Mouse (Mus musculus) T-cell, adult 2 months (primary cell): ENCODE results near the gene March1.

Source experiments
- DNase-seq: peaks from one replicate; pipeline ENCODE4 v3.0.0; 2022; ENCODE audit warnings: low spot score

The March1 gene

DNA sequence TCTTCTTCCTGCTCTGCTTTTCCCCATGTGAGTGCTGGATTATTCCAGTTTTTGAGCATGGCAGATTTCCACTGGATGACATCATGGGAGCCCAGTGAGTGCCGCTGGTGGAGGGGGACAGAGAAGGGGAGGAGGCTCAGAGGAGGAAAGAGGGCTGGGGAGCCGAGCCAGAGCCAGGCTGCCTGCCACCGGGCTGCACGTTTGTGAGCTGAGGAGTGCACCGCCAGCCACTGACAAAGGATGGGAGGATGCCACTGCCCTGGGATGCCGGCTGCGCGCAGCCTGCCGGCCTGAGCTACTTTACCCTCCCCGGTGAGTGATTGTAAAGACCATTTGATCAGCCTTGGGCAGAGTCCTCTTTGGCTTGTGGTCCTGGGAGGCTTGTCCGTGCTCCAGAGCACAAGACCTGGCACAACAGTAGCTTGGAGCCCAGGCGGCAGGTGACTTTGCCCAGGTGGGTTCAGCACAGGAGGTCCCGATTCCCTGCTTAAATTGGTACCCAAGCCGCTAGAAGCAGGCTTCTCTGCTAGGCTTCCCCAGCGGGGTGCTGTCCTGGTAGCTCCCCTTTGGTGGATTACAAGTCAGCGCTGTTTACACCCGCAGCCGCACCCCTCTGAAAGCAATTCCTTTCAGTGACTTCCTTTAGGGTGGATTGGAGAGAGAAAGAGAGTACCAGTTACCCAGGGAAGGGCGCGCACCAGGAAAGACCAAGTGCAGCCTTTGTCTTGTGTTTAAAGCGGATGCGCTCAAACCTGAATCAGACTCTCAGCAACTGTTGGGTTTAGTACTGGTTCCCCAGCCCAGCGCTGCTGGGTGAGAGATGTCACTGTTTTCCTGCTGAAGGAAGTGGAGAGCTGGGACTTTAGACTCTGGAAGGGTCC, at the start of gene March1:
Gene March1 (plus strand): TSS at position 30 of the 881 bp plus-strand sequence.
- no peak for DNase-seq

DNA sequence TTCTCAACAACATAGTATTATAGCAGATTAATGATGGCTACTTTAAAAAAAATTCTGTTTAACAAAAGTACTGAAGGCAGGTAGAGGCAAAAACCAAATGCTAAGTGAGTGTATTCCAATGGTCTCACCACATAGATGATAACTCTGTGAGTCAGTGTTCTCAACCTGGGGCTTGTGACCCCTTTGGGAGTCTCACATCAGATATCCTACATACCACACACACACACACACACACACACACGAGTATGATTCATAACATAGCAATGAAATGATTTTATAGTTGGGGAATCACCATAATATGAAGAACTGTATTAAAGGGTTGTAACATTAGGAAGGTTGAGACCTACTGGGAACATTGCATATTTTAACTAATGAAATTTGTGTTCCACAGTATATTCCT, 30.8 kb upstream of the March1 start:
- no peak for DNase-seq

- no peak for DNase-seq
Observed at GRCm38 (mm10) chr8:65603241-65603640, 14.5 kb upstream of the March1 start.

- no peak for DNase-seq
Observed at GRCm38 (mm10) chr8:65609509-65609908, 8.2 kb upstream of the March1 start.

DNA sequence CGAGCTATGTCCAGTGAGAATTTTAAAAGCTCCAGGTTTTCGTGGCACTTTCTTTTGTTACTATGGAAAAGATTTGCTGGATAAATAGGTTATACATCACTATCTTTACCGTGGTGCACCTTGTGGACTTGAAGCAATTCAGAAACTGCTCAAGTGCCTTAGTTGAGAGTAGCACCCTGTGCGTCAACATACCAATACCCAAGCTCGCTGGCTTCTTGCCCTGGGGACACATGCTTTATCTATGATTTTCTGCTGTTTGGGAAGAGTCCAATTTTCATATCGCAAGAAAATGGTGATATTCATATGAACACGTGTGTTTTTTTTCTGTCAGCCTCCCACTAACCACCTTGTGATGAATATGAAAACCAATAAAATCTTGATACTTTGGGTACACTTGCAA, 1.3 kb downstream of the March1 start:
- no peak for DNase-seq

DNA sequence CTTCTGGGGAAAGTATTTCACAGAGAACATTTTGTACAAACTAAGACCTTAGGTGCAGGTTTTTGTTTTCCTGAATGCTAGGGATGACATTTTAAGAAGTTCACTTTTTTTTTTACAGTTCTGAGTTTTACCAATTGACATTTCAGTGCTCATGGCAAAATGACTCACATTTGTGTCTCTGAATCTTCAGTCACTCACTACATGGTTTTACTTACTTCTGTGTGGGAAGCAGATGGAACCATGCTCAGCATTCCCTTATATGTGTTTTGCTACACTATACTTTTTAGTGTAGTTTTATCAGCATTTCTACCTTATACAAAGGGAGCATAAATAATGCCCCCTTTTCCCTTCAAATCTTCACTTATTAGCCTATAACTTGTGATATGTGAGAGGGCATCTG, 27.2 kb downstream of the March1 start:
- no peak for DNase-seq

GRCm38 (mm10) chr8:65645502-65645901, 27.8 kb downstream of the March1 start:
- no peak for DNase-seq

DNA sequence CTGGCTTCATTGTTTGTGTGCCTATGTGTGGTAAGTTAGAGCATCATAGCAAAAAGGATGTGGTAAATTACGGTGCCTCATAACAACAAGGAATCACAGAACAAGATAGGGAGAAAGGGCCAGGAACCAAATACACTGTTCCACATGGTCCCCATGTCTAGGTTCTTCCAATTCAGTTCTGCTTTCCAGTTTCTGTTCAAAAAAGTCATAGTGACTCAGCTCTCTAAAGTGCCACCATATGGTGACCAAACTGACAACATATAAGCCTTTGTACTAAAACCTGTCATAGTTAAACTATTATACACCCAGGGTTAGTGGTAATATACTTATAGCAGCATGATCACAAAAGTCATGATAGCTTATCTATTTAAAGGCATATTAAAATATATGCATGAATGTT, 28.2 kb downstream of the March1 start:
- DNase-seq = no peak

GRCm38 (mm10) chr8:65655924-65656323, 38.2 kb downstream of the March1 start:
- DNase-seq = no peak

DNA sequence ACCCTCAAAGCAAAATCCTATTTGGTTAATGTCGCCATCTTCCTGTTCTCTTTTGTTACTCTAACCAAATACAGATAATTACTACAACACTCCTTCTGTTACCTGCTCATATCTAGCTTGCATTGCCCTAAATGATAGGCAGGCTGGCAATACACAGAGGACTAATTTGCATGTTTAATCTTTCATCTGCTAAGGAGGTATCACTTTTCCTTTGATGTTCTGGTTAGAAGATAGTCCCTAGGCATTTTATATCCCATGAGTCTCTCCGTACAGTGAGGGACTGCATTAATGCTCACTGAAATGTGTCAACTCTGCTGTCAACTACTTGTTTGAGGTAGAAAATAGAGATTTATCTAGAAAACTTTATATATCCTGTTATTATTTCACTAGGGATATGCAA, 44.2 kb downstream of the March1 start:
- DNase-seq = no peak

- DNase-seq = no peak
Observed at GRCm38 (mm10) chr8:65665786-65666185, 48.1 kb downstream of the March1 start.

GRCm38 (mm10) chr8:65743066-65743465, 125.4 kb downstream of the March1 start:
- DNase-seq = no peak

- no peak for DNase-seq
Observed at GRCm38 (mm10) chr8:65775815-65776214, 158.1 kb downstream of the March1 start.

GRCm38 (mm10) chr8:65781156-65781555, 163.5 kb downstream of the March1 start:
- DNase-seq = no peak

- DNase-seq = no peak
Observed at GRCm38 (mm10) chr8:65812971-65813370, 195.3 kb downstream of the March1 start.

GRCm38 (mm10) chr8:65922294-65923019, 304.8 kb downstream of the March1 start:
- DNase-seq = no peak

DNA sequence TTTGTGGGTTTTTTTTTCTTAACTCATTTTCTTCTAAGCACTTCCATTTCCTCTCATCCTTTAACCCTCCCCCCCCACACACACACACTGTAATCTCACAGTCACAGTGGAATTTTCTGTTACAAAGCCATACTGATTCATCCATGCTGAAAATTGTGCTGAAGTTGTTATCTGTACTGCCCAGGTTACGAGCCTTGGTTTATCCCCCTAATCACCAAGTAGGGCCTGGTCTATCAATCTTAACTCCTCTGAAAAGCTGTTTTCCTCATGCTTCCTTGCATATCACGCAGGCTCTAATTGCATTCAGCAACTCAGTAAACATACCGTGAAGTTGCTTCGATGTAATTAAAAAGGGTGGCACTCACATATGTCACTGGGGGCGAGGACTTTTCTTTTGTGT, 339.2 kb downstream of the March1 start:
- no peak for DNase-seq

GRCm38 (mm10) chr8:65957492-65957891, 339.8 kb downstream of the March1 start:
- no peak for DNase-seq

- DNase-seq = no peak
Observed at GRCm38 (mm10) chr8:65966502-65967222, 349.0 kb downstream of the March1 start.

GRCm38 (mm10) chr8:65967223-65967778, 349.6 kb downstream of the March1 start:
- no peak for DNase-seq

DNA sequence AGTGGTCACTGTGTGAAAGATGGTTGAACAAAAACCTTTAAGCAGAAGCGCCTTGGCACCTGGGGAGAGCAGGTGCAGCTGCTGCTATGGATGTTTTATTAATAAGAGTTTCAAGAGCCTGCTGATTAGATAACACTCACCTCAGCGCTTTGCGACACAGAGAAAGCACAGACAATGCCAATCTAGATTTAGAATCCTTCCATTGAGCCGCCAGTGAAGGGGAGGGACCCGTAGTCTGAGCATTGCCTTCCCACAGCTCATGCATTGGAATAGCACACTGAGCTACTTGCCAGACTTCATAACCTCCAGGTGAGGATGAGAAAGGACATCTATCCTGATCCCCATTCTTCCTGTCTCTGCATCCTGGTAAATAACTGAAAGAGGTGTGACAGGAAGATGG, 359.2 kb downstream of the March1 start:
- DNase-seq = no peak

DNA sequence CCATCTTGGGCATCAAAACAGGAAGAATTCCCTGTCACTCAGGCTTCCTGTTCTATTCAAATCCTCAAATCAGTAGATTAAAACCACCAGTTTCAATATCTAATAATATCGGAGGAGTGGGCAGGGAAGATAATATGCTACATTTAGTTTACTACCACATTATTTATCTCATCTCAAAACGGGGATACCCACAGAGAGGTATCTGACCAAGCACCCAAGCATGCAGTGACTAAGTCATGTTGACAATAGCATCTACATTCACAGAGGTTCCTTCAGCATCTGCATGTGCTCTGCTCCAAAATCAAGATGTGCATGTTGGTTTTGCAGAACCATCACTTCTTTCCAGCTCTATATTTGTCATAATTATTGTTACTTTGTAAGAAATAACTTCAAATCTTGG, 364.3 kb downstream of the March1 start:
- DNase-seq = no peak
